Mouse (Mus musculus): Measurements from ENCODE around the gene Ube3b. TPM values are rescaled to one million over a fixed set of nuclear protein-coding genes. Genes with fewer than 3 reads are reported as not detected.

The Ube3b gene
- total and polyA plus RNA-seq, 3 experiments, result 11.7 to 29.8 (median 22.1) TPM

- TF ChIP-seq CHD2 (IDR thresholded peaks at IDR 0.05; ENCODE audit: low read length), result no peak
- TF ChIP-seq BHLHE40 (IDR thresholded peaks at IDR 0.05; ENCODE audit: low read depth, low read length), result no peak
- no peak for TF ChIP-seq SIN3A (IDR thresholded peaks at IDR 0.05; ENCODE audit: low read length)
- no peak for TF ChIP-seq RAD21 (IDR thresholded peaks at IDR 0.05; ENCODE audit: low read depth, low read length)
- TF ChIP-seq USF1 (IDR thresholded peaks at IDR 0.05; ENCODE audit: low read depth, low read length), result no peak
- no peak for TF ChIP-seq TCF12 (IDR thresholded peaks at IDR 0.05; ENCODE audit: low read depth, low read length)
- TF ChIP-seq ZMIZ1 (IDR thresholded peaks at IDR 0.05; ENCODE audit: low read depth, low read length), result no peak
- TF ChIP-seq MYC (IDR thresholded peaks at IDR 0.05; ENCODE audit: low read depth, low read length), result no peak
- TF ChIP-seq JUN (IDR thresholded peaks at IDR 0.05; ENCODE audit: insufficient read depth, low read depth, low read length), result no peak
- no peak for TF ChIP-seq USF2 (conservative IDR thresholded peaks at IDR 0.05; ENCODE audit: low read depth, low read length)
- Histone ChIP-seq H3K27me3 (replicated peaks) (peaks cover 47% of the 10 kb centered on the region), H3K27ac (ENCODE audit: insufficient read depth, low read depth) (no peak overlapping the region), H3K9me3 (replicated peaks; ENCODE audit: low read length) (peaks cover 6% of the 10 kb centered on the region), H3K79me2 (replicated peaks; ENCODE audit: control insufficient read depth, extremely low read depth, insufficient read depth, poor library complexity, severe bottlenecking) (no peaks in the 10 kb centered on the region), H3K36me3 (replicated peaks in 1 of 2; ENCODE audit: control insufficient read depth in 1 of 2, insufficient read depth in 1 of 2, low read length in 1 of 2) (no peaks in the 10 kb centered on the region), H3K4me3 (replicated peaks in 1 of 3; ENCODE audit: low read depth in 2 of 3, low read length in 2 of 3, poor library complexity in 1 of 3) (no peak overlapping the region), H3K4me2 (ENCODE audit: insufficient read depth, low read depth, poor library complexity, severe bottlenecking) (no peak overlapping the region), H3K4me1 (ENCODE audit: control insufficient read depth in 1 of 2, insufficient read depth in 2 of 2) (peaks cover 0 to 10% of the 10 kb centered on the region in 2 experiments; a peak in 2 of 4 replicates), H3K9ac (ENCODE audit: insufficient read depth, low read depth) (no peak overlapping the region)
- DNase-seq (ENCODE audit: extremely low read depth), result no peak
- in situ Hi-C loops (cut with MboI; ENCODE audit: low pct_ligation_motif_present, low pct_unique_long_range_greater_than_20kb, low sequenced_read_pairs), result no loop called here
- dilution Hi-C loops (cut with MboI; ENCODE audit: extremely low pct_ligation_motif_present, extremely low pct_unique_long_range_greater_than_20kb, low sequenced_read_pairs), result no loop called here
Observed at GRCm38 (mm10) chr5:114468007-114468406, 87.6 kb downstream of the Ube3b start.

- Histone ChIP-seq H3K9ac (ENCODE audit: insufficient read depth, low read depth) (no peak overlapping the region), H3K36me3 (replicated peaks in 1 of 2; ENCODE audit: control insufficient read depth in 1 of 2, insufficient read depth in 1 of 2, low read length in 1 of 2) (no peaks in the 10 kb centered on the region), H3K4me3 (replicated peaks in 1 of 3; ENCODE audit: low read depth in 2 of 3, low read length in 2 of 3, poor library complexity in 1 of 3) (no peak overlapping the region), H3K9me3 (replicated peaks; ENCODE audit: low read length) (peaks cover 6% of the 10 kb centered on the region), H3K4me2 (ENCODE audit: insufficient read depth, low read depth, poor library complexity, severe bottlenecking) (no peak overlapping the region), H3K27me3 (replicated peaks) (peaks cover 69% of the 10 kb centered on the region), H3K27ac (ENCODE audit: insufficient read depth, low read depth) (no peak overlapping the region), H3K79me2 (replicated peaks; ENCODE audit: control insufficient read depth, extremely low read depth, insufficient read depth, poor library complexity, severe bottlenecking) (no peaks in the 10 kb centered on the region), H3K4me1 (ENCODE audit: control insufficient read depth in 1 of 2, insufficient read depth in 2 of 2) (peaks cover 0 to 7% of the 10 kb centered on the region in 2 experiments; a peak in 2 of 4 replicates)
- dilution Hi-C loops (cut with MboI; ENCODE audit: extremely low pct_ligation_motif_present, extremely low pct_unique_long_range_greater_than_20kb, low sequenced_read_pairs), result no loop called here
- TF ChIP-seq MXI1 (IDR thresholded peaks at IDR 0.05; ENCODE audit: low read depth, low read length), result no peak
- no peak for TF ChIP-seq PAX5 (IDR thresholded peaks at IDR 0.05; ENCODE audit: low read length)
- no peak for TF ChIP-seq SIN3A (IDR thresholded peaks at IDR 0.05; ENCODE audit: low read length)
- TF ChIP-seq CTCF (conservative IDR thresholded peaks at IDR 0.05 in 1 of 2, IDR thresholded peaks at IDR 0.05 in 1 of 2; ENCODE audit: low read depth in 2 of 2, low read length in 2 of 2), result no peak
- in situ Hi-C loops (cut with MboI; ENCODE audit: low pct_ligation_motif_present, low pct_unique_long_range_greater_than_20kb, low sequenced_read_pairs), result no loop called here
- no peak for DNase-seq (ENCODE audit: extremely low read depth)
Observed at GRCm38 (mm10) chr5:114470359-114470758, 90.0 kb downstream of the Ube3b start.

Other genes starting within 250 kb of the Ube3b start
- 3.9 and 6.2 TPM in 2 replicates for gene Acacb, start 234.1 kb upstream of the Ube3b start, total RNA-seq (2012; rRNA removed)
- 13.4 and 14.1 TPM in 2 replicates for gene Acacb, start 234.1 kb upstream of the Ube3b start, total RNA-seq (2014; rRNA removed)
- 16.3 and 17.0 TPM in 2 replicates for gene Acacb, start 234.1 kb upstream of the Ube3b start, polyA plus RNA-seq (2012; ENCODE audit: insufficient read length, low read depth)
- not detected in 2 replicates for gene Foxn4, start 106.8 kb upstream of the Ube3b start, total RNA-seq (2012; rRNA removed)
- gene Foxn4, start 106.8 kb upstream of the Ube3b start, total RNA-seq (2014; rRNA removed), result not detected in 2 replicates
- 0.23 and 0.34 TPM in 2 replicates for gene Foxn4, start 106.8 kb upstream of the Ube3b start, polyA plus RNA-seq (2012; ENCODE audit: insufficient read length, low read depth)
- 3.9 and 4.4 TPM in 2 replicates for gene Myo1h, start 91.4 kb upstream of the Ube3b start, total RNA-seq (2012; rRNA removed)
- 1.1 and 1.3 TPM in 2 replicates for gene Myo1h, start 91.4 kb upstream of the Ube3b start, total RNA-seq (2014; rRNA removed)
- gene Myo1h, start 91.4 kb upstream of the Ube3b start, polyA plus RNA-seq (2012; ENCODE audit: insufficient read length, low read depth), result 1.8 and 2.6 TPM in 2 replicates
- 39.5 and 41.2 TPM in 2 replicates for gene Kctd10, start 99 bp upstream of the Ube3b start, total RNA-seq (2012; rRNA removed)
- 38.0 and 39.3 TPM in 2 replicates for gene Kctd10, start 99 bp upstream of the Ube3b start, total RNA-seq (2014; rRNA removed)
- 32.6 and 37.5 TPM in 2 replicates for gene Kctd10, start 99 bp upstream of the Ube3b start, polyA plus RNA-seq (2012; ENCODE audit: insufficient read length, low read depth)
- 9.5 and 10.9 TPM in 2 replicates for gene Mmab, start 63.5 kb downstream of the Ube3b start, total RNA-seq (2012; rRNA removed)
- gene Mmab, start 63.5 kb downstream of the Ube3b start, total RNA-seq (2014; rRNA removed), result 8.3 and 9.3 TPM in 2 replicates
- gene Mmab, start 63.5 kb downstream of the Ube3b start, polyA plus RNA-seq (2012; ENCODE audit: insufficient read length, low read depth), result 14.4 and 15.2 TPM in 2 replicates
- gene Mvk, start 63.7 kb downstream of the Ube3b start, total RNA-seq (2012; rRNA removed), result 21.4 and 24.2 TPM in 2 replicates
- 26.3 and 27.9 TPM in 2 replicates for gene Mvk, start 63.7 kb downstream of the Ube3b start, total RNA-seq (2014; rRNA removed)
- gene Mvk, start 63.7 kb downstream of the Ube3b start, polyA plus RNA-seq (2012; ENCODE audit: insufficient read length, low read depth), result 20.1 and 21.0 TPM in 2 replicates
- gene Fam222a, start 187.4 kb downstream of the Ube3b start, total RNA-seq (2012; rRNA removed), result not detected in 2 replicates
- not detected in 2 replicates for gene Fam222a, start 187.4 kb downstream of the Ube3b start, total RNA-seq (2014; rRNA removed)
- gene Fam222a, start 187.4 kb downstream of the Ube3b start, polyA plus RNA-seq (2012; ENCODE audit: insufficient read length, low read depth), result 0.13 and 0.14 TPM in 2 replicates

All from CH12.LX (cell line).